Mouse (Mus musculus): ENCODE measurements at regions not wholly inside any gene's neighbourhood (a gene's known extent, or its start where the extent isn't known, plus 50 kb on each side); places are given as distances from the start of the nearest gene placed in this dataset.

DNA sequence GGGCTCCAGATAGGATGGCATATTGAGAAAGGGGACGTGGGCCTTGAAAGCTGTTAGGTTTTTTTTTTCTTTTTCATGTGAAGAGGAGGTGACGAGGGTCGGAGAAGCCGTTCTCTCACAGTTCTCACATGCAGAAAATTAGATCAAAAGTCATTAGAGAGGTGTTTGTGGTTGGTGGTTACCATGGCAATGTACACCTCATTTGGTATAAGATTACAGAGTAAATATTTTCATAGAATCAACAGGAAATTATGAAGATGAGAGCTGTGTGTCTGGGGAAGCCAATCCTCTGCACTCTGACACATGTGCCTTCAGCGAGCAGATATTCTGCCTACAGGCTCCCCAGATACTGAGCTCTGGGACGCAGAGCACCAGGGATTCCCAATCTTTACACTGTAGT lies 232.5 kb downstream of the 3110018I06Rik start:
- DNase-seq (ENCODE audit: low spot score in 2 of 2) = no peak

DNA sequence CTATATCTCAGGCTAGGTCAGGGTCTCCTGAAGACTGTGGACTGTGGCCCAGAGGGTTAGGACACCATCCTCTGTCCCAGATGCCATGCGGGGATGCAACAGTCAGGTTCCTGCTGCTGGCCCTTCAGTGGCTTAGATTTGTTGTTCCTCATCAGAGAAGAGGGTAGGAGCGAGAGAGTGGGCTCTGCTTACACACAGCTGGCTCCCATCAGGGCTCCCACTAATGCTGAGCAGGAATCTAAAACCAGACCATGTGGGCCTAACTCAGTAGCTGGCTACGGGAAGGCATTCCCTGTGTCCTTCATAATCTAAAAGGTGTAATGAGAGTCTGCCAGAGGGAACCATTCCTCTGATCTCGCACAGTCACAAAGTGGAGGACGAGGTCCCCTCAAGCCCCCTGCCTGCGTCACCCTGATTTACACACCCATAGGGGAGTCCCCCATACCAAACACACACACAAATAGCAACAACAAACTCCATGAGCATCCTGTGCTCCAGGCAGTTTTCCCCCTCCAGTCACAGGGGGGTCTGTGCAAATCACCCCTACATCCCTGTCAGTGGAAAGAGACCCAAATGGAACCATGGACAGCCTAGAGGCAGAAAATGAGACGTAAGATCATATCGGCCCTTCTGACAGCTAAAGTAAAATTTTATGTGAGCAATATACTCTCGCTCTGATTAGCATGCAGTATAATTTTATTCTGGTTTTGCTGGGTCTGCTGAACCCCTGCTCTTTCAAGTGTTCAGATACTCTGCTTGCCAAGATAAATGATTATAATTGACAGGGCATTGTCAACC lies 234.8 kb downstream of the 3110018I06Rik start:
- no peak for DNase-seq (ENCODE audit: low spot score in 2 of 2)

DNA sequence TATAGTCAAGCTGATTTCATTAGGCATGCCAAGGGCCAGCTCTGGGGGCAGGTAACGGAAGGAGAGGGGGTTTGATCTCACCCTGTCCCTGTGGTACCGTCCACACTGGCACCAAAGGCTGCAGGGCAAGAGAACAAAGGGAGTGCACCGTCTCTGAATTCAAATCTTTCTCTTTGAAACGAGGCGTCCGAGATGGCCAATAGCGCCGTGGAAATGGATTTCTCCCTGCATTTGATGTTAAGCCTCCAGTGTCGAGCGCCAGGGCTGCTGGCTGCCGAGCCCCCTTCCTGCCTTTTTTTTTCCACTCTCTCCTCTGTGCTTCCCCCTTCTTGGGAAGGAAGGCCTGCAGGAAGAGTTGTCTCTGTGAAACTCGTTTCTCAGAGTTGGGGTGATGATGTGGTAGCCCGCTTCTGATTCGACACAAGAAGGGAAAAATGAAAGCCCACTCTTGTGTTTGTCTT lies 235.5 kb downstream of the 3110018I06Rik start:
- no peak for DNase-seq (ENCODE audit: low spot score in 2 of 2)

DNA sequence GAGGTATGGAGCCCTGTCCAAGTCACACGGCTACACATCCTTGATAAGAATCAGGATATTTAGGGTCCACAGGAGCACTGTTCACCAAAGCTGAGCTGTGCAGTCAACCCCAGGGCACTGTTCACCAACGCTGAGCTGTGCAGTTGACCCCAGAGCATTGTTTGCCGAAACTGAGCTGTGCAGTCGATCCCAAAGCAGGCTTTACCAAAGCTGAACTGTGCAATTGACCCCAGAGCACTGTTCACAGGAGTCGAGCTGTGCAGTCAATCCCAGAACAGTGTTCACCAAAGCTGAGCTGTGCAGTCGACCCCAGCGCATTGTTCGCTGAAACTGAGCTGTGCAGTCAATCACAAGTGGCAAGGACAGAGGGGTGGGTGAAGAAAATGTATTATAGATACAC lies 236.0 kb downstream of the 3110018I06Rik start:
- DNase-seq (ENCODE audit: low spot score in 2 of 2) = no peak

DNA sequence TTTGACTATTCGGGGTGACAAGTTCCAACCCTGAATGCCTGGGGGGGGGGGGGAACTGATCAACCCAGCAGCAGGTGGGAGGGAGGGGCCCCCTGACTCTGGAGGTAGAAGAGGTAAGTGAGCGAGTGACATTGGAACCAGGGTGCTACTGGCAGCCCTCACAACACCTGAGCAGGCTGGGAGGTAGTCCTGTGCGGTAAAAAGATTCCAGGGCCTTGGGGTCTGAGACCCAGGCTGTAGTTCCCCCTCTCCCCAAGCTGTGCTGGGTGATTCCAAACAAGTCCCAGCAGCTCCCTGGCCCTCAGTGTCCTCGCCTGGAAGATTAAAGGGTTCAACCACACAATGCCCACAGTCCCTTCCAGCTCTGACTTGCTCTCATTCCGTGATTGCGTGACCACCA lies 240.4 kb downstream of the 3110018I06Rik start:
- no peak for DNase-seq (ENCODE audit: low spot score in 2 of 2)

DNA sequence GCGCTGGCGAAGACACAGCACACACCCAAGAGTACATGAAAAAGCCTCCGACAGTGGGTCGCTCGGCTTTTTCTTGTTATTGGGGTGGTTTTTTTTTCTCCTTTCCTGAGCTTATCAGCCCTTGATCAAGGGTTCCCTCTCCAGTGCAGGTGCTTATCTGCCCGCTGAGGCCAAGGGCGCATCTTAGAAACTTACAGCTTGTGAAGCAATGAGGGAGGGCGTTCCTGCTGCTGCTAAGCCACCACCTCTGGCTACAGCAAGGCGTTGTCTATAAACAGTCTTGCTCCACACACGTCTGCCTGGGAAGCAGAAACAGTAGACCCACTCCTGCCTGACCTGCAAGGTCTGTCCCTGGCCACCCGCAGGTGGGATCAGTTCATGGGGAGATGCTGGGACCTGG lies 240.9 kb downstream of the 3110018I06Rik start:
- no peak for DNase-seq (ENCODE audit: low spot score in 2 of 2)

DNA sequence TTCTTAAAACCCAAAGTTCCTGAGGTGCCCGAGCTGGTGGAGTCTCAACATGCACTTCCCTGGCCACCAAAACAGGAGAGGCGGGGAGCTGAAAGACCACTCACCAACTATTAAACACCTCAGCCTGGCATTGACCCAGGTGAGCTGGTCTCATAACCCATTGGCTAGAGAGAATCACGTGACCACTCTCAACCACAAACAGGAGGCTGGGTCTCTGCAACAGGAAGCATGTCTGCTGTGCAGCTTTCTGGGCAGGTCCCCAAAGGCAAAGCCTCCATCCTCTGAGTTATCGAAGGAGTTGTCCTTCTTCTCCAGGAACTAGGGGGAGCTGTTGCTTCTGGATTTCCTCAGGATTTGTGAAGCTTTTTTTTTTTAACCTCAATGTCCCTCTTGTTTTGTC lies 242.5 kb downstream of the 3110018I06Rik start:
- no peak for DNase-seq (ENCODE audit: low spot score in 2 of 2)

DNA sequence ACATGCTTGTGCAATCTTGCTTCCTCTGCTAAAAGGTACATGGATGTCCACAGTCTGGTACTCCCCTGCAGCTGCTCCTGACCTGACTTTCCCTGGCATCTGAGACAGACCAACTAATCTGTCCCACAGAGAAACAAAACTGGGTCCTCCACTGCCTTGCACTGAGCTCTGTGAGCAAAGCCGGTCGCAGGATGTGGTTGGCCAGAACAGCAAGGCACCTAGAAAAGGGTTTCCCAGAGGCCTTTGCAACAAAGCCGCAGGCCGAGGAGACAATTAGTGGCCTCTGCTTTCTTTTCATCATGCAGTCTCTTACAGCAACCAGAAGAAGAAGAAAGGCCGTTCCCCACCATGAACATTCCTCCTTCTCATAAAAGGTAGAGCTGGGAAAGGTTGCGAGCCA lies 246.1 kb downstream of the 3110018I06Rik start:
- no peak for DNase-seq (ENCODE audit: low spot score in 2 of 2)

DNA sequence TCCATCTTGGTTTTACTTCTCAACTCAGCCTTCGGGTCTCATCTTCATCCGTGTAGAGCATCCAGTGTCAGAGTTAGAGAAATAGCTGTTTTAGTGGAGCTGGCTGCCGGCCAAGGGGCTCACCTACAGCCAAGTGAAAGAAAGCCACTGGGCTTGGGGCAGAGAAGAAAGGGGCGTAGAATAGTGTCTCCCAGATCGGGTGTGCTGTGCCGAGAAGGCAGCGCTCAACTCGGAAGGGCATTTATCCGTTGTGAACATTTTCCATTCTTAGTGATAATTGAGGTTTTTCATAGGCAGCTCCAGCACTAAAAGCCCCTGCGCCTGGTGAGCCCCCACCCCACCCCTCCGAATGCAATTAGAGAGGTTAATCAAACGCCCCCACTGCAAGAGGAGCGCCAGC lies 254.2 kb downstream of the 3110018I06Rik start:
- no peak for DNase-seq (ENCODE audit: low spot score in 2 of 2)

DNA sequence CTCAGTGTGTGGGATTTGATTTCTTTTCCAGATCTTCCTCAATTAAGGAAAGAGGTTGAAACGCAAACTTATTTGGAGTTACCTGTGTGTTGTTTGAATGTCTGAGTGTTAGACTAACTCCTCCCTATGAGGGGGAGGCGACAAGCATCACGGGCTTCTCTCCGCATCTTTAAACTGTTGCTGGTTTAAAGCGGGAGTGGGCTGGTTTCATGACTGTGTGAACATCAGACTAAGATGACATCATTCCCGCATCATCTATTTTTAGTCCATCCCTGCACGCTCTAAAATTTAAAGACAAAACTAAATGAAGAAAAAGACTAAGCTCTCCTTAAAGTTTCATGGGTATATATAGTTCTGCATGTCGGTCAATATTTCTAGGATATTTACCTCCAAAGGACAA lies 256.4 kb downstream of the 3110018I06Rik start:
- DNase-seq (ENCODE audit: low spot score in 2 of 2) = no peak

DNA sequence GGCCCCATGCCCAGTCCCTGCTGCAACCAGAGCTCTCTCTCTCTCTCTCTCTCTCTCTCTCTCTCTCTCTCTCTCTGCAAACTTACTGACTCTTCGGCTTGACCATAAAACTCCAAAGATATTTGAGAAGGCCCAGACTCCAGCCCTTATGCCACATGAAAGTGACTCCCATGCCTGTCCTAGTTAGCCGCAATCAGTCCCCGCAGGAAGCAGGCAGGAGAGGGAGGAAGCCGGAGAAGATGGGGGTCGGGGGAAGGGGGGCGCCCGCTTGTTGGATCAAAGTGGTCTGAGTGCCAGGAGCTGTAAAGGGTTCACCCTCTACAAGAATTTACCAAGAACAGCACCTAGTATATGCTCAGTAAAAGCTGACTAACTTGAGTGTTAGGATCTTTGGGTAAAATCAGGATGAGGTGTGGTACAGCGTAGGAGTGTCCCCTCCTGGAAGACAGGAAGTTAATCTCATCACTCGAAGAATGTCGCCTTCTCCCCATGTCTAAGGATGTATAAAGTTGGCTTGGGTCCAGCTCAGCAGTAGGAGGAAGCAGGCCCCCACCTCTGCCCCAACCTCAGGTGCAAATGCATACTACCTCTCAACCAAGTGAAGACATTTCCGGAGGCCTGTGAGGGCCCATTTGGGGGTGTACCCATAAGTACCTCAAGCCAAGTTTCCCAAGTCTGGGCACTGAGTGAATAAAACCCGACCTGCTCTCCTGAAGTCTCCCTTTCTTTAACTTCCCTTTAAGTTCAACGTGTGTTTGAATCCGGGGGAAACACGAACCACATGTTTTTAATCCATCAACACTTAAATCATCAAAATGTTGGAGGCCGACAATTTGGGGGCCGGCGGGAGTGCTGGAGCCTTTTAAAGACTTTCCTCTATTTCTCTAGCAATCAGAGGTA lies 254.7 kb downstream of the Bcl11b start:
- no peak for DNase-seq (ENCODE audit: low spot score in 2 of 2)

DNA sequence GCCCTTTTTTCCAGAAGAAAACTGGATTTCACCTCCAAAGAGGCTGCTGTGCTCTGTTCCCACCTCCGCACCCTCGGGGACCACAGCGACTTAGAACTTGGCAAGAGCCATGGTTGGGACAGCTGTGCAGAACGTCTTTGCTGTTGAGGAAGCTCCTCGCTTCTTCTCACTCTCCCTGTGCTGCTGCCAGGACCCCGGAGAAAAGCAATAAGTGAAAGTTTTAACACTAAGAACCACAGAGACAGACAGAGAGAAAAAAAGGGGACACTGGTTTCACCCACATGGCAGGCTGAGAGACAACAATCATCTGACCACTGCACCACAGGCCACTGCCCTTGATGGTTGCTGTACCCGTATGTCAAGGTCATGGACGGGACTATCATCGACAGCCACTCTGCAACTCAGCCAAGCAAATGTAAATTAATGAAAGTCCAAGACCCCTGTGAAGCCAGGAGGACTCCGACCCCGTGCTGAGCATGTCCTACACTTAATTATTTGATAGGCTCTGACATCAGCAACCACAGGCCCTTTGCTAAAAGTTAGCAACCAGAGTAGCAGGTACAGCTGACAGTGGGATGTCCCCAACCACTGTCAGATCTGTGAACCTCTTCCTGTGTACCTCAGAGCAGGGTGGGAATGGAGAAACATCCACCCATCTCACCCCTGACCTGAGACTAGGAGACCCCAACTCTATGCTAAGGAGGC lies 253.9 kb downstream of the Bcl11b start:
- no peak for DNase-seq (ENCODE audit: low spot score in 2 of 2)

DNA sequence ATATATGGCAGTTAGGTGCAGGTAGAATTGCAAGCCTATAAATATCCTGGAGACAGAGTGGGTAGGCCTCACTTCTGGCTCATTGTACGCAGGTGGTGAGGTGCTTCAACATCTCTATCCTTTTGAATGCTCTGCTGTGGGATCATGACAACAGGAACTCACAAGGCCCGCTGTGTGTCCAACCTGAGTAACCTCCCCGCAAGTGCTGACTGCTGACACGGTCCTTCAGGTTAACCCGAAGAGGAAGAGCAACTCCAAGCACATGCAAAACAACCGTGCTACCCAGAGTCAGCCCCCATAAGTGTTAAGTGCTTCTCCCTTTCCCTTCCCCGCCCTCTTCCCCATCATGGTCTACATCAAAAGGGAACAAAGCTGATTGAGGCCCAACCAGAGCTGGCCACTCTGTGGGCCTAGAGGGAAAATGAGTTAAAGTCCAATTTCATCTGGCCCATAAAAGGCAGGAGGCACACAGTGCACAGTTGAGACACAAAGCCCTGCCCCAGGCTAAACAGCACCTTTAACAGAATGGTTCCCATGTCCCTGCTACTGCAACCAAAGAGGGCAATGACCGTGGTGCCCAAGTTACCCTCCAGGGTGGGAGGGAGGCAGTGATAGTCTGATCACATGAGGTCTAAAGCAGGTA lies 253.0 kb downstream of the Bcl11b start:
- no peak for DNase-seq (ENCODE audit: low spot score in 2 of 2)

DNA sequence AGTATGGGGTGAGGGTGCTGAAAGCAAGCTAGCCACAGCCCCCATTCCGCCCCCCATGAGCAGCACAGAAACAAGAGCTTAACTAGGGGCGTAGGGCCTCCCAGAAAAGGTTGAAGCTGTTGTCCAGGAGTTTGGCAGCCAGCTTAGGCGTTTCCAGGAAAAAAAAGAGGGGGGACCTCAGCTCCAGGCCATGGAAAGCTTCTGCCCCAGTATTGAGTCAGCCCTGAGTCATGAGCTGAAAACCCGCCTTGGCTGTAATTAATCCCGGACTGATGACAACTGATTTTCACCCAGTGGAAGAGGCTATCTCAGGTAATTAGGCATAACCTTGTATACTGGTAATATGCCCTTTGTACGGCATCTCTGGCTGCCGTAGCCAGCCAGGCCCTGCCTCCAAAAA lies 251.3 kb downstream of the Bcl11b start:
- no peak for DNase-seq (ENCODE audit: low spot score in 2 of 2)

DNA sequence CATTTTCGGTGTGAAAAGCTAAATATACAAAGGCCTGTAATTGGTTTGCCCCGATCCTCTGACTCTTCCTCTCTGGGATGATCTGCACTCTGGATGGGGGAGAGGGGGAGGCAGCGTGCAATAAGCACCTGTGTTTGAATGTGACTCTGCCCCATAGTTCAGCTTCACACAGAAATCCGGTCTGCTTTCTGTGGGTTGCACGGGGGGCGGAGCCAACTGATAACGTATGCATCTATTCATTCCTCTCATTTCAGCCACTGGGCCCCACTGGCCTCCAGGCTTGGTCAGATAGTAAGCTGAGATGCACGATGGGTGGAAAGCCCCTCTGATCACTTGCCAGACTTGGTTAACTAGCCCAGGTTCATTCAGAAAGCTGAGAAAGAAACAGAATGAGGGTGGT lies 250.8 kb downstream of the Bcl11b start:
- no peak for DNase-seq (ENCODE audit: low spot score in 2 of 2)

DNA sequence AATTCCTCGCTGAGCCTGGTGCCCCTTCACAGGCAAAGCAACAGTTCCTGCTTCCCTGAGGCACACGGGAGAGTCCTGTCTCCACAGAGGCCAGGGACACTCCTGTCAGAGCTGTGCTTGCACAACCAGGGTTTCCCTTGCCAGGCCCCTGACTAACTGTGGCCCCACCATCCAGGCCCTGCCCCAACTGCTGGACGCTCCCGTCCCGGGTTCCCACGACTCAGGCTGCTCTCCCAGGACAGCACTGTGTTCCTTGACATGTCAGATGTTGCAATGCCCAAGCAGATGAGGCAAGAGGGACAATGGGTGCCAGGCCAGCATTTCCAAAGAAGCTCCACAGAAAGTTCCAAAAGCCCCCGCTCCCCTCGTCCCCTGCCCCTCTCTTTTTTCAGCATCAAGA lies 250.4 kb downstream of the Bcl11b start:
- DNase-seq (ENCODE audit: low spot score in 2 of 2) = peak; percentile 17 to 21

DNA sequence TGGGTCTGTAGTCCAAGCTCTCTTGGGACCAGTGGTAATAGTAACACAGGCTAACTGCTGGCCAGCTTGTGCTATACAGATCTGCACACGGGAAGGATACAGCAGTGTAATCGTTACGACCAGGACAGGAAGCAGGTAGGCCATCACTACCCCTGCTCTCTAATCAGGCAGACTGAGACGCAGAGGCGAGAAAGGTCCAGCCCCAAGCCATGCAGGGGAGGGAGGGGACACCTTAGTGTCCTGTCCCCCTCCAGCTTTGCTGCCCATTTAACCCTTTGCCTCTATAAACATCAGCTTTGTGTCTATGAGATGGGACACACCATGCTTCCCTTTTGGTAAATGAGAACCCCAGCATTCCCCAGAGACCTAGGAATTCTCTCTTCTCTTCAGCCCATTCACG lies 249.9 kb downstream of the Bcl11b start:
- no peak for DNase-seq (ENCODE audit: low spot score in 2 of 2)

DNA sequence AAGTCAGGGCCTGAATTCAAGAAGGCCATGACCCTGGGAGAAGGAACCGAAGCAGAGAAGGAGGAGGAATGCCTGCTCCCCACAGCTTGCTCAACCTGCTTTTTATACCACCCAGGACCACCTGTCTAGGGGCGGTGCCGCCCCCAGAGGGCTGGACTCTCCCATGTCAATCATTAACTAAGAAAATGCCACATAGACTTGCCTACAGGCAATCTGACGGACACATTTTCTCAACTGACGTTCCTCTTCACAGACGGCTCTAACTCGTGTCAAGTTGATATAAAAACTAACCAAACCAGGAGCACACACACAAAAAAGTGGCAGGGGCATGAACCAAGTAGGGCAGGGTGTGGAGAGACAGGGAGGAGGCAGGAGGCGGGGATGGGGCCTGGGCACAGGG lies 248.5 kb downstream of the Bcl11b start:
- DNase-seq (ENCODE audit: low spot score in 2 of 2) = no peak

DNA sequence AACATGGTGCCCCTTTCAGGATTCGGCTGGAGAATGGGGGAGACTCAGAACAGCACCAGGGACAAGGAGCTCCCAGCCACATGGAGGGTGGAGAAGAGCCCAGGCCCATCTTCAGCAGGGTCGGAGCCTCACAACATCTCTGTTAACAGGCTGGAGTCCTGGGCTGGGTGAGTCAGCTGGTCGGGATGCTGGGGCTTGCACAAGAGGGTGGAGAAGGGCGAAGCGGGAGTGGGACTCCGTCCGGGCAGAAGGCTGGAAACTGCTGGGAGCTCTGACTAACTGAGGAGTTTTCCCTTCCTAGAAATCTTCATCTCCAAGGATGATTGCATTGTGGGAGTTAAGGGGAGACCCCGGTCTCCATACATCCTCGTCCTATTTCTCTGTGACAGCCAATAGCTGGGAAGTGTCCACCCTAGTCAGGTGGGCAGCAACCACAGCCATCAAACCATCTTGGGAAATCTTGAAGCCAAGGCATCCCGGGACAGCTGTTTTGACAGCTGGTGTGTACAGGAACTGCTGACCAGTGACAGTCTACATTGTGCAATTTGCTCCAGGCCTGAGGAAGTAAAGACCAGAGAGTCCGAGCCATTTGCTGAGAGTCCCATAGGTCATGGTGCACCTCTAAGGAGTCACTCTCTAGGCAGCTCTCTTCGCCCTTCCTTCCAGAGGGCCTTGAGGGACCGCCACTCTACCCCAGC lies 247.4 kb downstream of the Bcl11b start:
- no peak for DNase-seq (ENCODE audit: low spot score in 2 of 2)

DNA sequence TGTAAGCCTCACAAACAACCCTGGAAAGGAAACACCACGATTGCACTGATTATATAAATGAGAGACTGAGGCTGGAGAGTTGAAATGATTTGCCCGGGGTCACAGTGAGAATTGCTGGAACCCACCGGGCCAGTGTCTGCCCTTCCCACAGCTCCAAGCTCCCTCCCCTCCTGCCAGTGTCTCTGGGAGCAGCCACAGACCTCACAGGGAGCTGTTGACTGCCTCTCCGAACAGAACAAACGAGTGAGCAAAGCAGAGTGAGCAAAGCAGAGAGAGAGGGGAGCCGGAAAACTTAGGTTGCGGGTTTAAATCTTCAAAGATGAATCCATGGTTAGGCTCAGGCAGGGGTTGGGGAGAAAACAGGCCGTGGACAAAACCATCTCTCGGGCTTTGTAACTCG lies 246.2 kb downstream of the Bcl11b start:
- no peak for DNase-seq (ENCODE audit: low spot score in 2 of 2)

All from adrenal gland, postnatal 4 days (tissue).